Mouse (Mus musculus) mouse embryonic stem cell (cell line): ENCODE measurements around the gene Mylk2.

Experiments
- in situ Hi-C, 2 experiments: fragments of 300-500 bp; cut with MboI; formaldehyde crosslinking; loops; 1 replicate in 1 of 2; 3 replicates in 1 of 2; pipeline ENCODE4 v1.14.3; 2019 to 2020; ENCODE audit warnings: low sequenced_read_pairs in 2 of 2, low pct_unique_long_range_greater_than_20kb in 1 of 2, mixed read lengths in 1 of 2; ENCODE audit not compliant: unreplicated experiment in 1 of 2

Gene Mylk2

DNA sequence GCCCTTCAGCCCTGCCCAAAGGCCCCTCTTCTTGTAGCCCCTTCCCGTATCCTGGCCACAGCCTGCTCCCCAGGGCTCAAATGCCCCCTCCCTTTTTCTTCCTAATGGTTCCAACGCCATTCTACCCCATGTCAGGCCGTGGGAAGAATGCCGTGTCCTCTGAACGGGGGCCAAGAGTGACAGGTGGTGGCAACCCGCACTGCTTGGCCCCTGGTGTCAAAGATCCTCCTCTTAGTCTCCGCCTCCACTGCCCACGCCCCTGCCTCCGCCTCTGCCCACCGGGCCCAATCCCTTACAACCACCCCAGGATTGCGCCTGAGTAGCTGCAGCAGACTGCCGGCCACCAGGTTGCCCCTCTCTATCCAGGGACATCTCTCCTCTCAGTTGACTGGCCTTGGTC is at the start of gene Mylk2:
Gene Mylk2, plus strand, starts transcription at position 322 of the 400 bp plus-strand sequence.
- in situ Hi-C loops = loop anchor here (10.0 kb wide), 3 partner anchors 134 to 234 kb away; no protein-coding TSS in a partner anchor

DNA sequence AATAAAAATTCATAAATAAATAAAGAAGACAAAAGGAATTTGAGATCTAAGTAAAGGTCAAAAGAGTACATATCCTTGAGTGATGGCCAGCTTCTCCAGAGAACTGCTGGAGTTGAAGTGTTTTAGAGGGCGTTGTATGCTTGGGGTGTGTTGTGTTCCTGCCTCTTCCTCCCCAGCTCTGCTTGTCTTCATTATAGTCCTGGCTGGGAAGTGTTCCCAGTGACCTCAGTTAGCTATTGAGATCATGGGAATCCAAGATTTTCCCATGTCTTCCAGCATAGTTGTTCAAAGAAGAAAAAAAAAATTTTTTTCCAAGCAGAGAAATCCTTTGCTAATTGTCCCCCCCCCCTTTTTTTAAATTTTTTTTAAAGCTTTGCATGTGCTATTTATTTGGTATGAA is 49.3 kb upstream of the Mylk2 start:
- in situ Hi-C loops = no loop called here

DNA sequence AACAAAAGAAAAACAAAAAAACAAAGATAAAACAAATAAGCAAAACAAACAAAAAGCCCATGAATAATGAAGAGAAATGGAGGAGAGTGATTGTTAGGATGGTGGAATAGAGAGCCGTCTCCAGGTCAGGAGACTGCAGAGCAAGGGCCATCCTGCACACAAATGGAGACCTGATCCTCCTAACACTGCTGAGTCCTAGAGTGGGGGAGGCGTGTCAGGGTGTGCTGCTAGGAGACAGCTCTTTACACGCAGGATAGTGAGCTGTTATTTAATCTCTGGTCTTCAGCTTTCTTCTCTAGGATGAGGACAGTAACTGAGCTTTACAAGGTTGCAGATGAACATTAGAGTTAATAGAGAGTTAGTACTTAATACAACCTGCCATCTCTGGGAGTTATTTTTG is 48.5 kb upstream of the Mylk2 start:
- in situ Hi-C loops = no loop called here

DNA sequence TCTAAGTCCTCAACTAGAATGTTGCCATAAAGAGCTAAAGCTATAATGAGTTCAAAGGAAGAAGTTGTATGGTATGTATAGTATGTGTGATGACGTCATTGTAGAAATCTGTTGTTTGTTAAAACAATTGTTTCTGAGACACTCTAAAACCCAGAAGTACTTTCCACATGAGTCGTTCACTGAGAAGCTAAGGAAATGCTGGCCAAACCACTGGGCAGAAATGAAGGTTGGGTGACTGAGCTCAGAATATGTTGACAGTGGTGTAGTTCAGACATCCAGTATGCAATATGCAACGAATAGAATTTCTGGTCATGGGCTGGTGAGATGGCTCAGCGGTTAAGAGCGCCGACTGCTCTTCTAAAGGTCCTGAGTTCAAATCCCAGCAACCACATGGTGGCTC is 47.8 kb upstream of the Mylk2 start:
- in situ Hi-C loops = no loop called here

DNA sequence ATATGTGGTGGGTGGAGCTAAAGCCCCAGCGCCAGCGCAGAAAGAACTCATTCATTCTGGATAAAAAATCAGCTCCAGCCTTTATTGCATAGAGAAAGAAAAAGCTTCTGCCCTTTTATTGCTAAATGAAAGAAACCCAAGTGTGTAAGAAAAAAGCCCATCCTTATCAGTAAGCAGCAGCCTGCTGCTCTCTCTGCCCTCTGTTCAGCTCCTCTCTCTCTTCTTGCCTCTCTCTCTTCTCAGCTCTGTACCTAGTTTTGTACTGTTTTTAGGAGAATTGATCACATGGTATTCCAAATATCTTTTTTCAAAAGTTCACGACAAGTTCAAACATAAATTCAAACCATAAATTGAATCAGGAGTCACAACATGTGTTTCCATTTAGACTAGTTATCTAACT is 32.9 kb upstream of the Mylk2 start:
- in situ Hi-C loops = no loop called here

DNA sequence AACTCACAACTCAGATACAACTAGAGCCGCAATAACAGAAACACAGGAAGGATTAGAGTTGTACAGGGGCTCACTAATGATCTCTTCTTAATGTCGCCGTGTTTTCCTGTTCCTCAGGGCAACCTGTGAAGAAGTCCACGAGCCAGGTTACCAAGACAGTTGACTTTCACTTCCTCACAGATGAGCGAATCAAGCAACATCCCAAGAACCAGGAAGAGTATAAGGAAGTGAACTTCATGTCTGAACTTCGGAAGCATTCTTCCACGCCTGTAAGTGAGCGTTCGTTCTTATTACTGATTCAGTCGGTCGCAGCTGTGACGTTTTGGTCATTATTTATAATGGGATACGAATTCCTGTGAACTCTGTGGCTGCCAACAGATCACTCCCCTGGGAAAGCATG is 30.3 kb upstream of the Mylk2 start:
- in situ Hi-C loops = no loop called here

DNA sequence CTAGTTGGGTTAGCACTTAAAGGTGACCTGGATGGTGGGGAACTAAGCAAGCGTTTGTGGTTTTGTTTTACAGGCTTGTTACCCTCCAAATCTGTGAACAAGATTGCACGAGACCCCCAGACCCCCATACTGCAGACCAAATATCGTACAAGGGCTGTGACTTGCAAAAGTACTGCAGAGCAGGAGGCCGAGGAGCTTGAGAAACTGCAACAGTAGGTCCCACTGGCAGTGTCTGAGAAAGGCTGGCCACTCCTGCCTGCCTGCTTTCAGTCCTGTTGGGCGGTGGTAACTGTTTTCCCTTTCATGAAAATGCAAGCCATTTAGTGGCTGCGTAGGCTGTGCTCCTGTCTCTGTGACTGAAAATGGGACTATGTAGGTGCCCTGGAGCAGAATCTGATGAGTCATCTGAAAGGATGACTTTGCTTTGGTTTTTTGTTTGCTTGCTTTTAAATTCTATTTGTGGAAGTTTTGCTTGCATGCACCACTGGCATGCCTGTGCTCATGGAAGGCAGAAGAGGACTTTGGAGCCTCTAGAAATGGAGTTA is 27.0 kb upstream of the Mylk2 start:
- in situ Hi-C loops = no loop called here

DNA sequence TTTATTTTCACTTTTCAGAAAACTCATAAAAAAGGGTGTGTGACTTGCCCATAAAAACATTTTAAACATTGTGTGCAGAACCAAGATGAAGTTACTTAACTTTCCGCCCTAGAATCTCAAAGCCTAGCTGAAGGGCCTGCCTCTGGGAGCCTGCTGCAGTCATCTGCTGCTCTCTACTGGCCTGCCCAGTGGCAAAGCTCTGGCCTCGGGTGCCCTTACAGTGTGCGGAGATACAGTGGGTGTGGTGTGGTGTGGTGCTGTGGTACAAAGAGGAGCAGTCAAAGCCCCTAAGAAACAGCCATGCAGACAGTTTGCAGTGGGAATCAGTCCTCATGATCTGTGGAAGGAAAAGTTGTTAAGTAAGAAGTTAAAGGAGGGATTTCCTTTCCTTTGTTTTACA is 23.9 kb upstream of the Mylk2 start:
- in situ Hi-C loops = no loop called here

DNA sequence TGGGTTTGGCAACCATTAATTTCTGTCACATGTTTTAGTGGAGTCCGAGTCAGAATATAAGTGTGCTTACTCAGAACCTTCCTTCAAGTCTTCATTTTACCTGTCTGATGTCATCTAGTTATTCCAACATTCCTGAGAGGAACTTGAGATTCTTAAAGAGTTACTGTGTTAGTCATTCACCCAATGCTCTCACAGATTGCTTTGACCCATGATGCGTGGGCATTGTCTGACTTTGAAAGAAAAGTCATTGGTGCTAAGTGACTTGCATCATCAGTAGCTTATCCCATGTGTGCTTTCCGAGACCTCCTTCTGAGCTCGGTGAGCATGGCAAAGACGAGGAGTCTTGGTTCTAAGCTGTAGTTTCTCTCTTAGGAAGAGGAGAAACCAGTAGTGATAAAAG is 22.4 kb upstream of the Mylk2 start:
- in situ Hi-C loops = no loop called here

DNA sequence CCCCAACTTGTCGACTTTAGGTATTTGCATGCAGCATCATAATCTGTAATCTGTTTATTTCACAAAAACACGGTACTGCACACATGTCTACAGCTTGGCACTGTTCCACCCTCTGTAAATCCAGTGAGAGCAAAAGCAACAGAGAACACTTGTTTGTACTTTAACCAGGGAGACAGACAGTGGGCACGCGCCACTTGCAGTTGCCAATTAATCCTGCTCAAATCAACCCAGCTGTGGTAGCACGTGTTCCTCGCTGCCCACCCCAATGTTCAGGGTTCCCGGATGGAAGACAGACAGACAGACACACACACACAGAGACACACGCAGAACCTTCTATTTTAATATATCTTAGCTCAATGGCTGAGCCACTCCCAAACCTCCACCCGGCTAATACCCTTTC is 15.3 kb upstream of the Mylk2 start:
- in situ Hi-C loops = no loop called here

DNA sequence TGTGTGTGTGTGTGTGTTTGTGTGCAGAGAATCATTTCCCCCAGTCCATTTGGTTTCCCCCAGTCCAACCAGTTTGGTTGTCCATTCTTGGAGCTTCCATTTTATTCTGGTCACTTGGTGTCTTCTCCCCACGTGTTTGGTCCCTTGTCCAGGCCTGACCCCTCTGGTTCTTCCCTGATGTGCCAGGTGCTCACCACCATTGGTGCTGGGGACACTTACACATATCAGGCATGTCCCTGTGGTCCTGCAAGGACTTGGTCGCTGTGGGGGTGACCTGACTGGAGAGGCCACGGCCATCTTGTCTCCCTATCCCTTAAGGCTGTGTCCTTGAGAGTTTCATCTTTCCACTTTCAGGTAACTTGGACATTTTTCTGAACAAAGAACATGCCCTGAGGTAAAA is 14.2 kb upstream of the Mylk2 start:
- in situ Hi-C loops = no loop called here

DNA sequence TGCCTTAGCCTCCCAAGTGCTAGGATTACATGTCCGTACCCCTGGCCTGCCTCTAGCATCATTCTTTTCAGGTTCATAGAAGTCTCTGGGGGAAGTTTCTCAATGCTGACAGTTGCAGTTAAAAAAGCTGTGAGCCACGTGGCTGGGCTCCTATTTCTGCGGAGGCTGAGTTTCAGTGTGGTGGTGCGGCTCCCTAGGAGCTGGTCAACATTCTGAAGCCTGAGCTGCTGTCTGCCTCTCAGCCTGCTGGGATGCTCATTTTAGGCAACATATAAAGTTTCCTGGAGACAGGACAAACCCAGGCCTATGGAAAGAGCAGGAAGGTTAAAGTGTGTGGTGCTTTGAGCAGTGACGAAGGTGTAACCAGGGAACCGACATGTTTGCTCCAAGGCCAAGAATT is 12.1 kb upstream of the Mylk2 start:
- in situ Hi-C loops = no loop called here

DNA sequence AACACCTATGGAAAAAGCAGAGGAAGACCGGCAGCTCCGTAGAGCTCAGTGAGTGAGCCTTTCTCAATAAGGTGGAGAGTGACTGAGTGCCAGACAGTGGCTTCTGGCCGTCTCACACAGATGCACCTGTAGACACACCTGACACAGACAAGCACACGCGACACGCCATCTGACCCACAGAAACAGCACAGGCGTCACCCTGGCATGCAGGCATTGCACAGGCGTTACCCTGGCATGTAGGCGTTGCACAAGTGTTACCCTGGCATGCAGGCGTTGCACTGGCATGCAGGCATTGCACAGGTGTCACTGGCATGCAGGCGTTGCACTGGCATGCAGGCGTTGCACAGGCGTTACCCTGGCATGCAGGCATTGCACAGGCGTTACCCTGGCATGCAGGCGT is 9.9 kb upstream of the Mylk2 start:
- in situ Hi-C loops = no loop called here

DNA sequence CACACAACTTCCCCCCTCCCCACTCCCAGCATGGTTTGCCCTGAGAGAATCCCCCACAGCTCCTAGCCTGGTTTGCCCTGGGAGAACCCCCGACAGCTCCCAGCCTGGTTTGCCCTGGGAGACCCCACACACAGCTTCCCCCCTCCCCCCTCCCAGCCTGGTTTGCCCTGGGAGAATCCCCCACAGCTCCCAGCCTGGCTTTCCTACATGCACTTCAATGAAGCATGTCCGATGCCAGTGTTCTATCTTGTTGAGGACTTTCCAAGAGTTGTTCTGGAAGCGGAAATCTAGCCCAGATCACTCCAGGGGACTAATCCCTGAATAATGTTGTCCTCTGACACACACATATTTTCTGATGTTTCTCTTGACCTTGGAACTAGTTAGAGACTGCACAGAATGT is 8.5 kb upstream of the Mylk2 start:
- in situ Hi-C loops = no loop called here

DNA sequence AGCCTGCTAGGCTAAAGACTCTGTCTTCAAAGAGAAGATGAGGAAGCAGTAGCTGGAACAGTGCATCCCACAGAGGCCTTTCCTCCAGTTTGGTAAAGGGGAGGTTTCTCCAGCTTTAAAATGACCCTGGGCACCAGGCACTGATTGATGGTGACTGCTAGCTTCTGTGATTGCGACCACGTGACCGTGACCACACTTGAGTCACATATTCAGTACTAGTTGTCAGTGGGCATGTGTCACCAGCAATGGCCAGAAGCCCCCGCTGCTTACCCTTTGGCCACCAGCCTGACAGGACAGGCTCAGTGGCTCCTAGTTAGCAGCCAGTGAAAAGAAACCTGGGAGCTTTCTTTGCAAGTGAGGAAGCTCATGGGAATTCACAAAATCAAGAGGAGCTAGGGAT is 7.6 kb upstream of the Mylk2 start:
- in situ Hi-C loops = no loop called here

DNA sequence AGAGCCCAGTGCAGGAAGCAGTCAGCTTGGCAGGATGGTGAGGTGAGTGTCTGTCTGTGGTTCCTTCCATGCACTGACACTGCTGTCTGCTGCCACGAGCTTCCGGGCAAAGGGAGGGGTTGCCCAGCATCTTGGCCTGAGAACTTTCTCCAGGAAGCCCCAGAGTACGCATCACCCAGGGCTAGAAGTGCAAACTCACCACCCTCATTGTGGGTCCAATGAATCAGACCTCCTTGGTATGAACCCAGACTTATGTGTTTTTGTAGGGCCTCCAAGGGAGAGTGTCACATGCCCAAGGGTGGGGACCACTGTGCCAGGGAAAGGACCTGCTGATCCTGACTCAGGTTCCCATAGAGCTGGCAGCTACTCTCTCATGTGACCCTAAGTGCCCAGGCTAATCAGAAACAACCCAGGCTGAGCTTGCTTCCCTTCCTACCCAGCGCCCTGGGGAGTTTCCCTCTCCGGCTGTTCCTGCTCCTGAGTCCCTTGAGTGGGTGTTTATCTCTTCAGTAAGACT is 7.0 kb upstream of the Mylk2 start:
- in situ Hi-C loops = no loop called here

DNA sequence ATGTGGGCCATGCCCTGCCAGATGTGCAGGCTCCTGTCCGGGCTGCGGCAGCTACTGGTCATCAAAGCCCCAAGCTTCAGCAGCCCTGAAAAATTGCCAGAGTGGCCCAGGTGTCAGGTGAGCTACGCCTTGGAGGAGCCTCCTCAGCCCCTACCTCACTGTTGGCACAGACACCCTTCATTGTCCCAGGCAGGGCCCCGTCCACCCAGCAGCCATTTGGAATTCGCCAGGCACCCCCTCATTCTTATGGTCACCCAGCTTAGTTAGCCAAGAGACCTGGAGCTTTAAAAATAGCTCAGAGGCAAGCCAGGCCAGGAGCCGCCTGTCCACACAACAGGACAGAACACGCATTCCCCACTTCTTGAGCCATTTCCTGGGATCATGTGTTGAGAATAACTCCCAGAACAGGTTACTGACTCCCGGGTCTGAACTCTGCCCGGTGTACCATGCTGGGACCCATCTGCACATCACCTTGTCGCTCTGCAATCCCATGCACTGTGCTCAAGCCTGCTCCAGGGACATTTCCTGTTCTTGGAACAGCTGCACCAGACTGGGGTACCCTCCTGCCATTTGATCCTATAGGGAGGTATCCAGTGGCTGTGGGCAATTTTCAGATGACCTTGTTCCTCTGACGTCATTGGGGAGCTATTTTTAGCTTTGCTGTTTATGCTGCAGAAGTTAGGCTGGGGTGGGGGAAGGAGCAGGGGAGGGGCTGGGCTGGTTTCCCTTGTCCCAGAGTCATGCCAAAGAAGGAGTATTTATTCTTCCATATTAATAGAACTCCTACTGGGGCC is 5.9 kb upstream of the Mylk2 start:
- in situ Hi-C loops = no loop called here

DNA sequence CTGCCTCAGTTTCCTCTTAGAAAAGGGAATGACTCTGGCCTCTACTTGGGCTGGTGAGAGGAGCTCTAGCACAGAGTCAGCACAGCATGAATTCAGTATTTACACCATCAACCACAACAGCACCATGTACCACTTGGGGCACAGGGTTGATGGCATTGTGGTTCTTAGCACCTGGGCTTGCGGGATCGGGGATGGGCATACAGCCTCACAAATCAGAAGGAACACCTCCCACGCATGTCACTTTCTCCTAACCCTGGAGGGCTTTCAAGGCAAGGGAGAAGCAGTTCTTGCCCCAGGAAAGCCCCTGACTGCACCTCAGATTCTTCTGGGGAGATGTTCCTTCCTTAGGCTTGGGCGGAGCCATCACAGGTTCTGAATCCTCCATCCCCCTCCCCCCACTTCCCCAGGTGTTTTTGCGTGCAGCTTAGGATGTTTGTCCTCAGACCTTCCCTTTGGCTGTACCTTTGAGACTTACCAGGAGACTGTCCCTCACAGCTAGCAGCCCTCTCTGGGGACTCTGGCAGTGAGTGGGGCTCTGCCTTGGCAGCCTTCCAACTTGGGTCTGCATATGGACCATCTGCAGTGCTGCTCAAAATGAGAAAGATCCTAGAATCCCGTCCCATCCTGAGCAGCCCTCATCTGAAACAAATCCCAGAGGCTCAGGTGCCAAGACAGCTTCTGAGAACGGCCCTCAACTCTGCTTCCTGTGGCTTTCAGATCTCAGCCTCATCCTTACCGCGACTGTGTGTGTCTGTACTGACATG is 4.7 kb upstream of the Mylk2 start:
- in situ Hi-C loops = no loop called here

DNA sequence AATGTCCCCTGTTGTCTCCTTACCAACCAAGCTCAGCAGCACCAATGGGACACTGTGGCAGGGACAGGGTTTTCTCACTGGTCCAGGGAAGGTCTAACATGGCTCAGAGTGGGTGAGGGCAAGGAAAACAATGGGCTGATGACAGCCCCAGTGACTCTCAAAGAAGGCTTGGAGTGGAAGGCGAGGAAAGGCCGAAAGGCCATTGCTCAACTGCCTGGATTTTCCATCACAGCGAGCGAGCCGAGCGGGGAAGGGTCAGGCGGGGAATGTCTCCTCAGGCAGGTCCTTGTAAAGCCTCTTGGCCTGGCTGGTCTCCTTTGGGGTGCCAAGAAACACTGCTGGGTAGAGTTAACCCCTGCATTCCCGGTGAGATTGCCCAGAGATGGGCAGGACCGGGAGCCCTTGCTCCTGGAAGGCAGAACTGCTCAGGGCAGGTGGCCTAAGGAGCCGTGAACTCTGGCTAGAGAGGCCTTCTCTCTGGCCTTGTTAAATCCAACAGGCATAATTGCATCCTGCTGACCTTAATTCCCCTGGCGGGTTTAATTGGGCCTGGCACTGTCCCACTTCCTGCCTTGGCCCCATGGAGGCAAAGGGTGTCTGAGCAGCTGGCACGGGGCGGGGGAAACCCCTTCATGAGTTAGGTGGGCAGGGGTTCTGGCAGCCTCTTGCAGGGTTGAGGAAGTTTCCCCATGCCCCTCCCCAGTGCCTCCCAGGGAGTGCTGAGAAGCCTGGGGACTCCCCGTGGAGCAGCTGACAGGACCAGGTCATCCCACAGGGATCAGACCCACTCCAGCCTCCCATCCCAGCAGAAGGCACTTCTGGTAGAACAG is 3.8 kb upstream of the Mylk2 start:
- in situ Hi-C loops = no loop called here
